Mouse (Mus musculus) cortical plate, adult 2 months (tissue): ENCODE measurements around the gene Mup15. TPM values are rescaled to one million over a fixed set of nuclear protein-coding genes. Genes with fewer than 3 reads are reported as not detected.
"Not testable (repeated sequence)": the region's sequence is repeated elsewhere in the genome, so short reads cannot be mapped to it uniquely, and the experiment has no call there.

Experiments
- H3K27ac ChIP-seq: fragments of 200-500 bp; 2 replicates; pipeline ENCODE4 v1.5.1; 2012; ENCODE audit warnings: low read length, control low read depth, inconsistent platforms; ENCODE audit not compliant: insufficient read depth
- H3K4me1 ChIP-seq: fragments of 200-500 bp; 2 replicates; pipeline ENCODE4 v1.6.1; 2011; ENCODE audit warnings: low read length; ENCODE audit not compliant: control insufficient read depth, insufficient read depth
- H3K4me3 ChIP-seq: fragments of 200-500 bp; 2 replicates; pipeline ENCODE4 v1.5.1; 2011; ENCODE audit warnings: mild to moderate bottlenecking, low read length, control low read depth; ENCODE audit not compliant: insufficient read depth
- polyA plus RNA-seq: library from polyadenylated mRNA; depleted of rRNA; stranded (reverse); fragments of >200 nt; gene quantifications from 2 replicates; pipeline ENCODE4 v1.2.3, GENCODE M21; 2012; rRNA removed

Gene Mup15
- polyA plus RNA-seq, result not detected in 2 replicates

- not testable (repeated sequence) for H3K4me1 ChIP-seq, H3K4me3 ChIP-seq, H3K27ac ChIP-seq
Observed at GRCm38 (mm10) chr4:61439643-61440042, at the start of gene Mup15. Gene Mup15, minus strand, starts transcription at chr4:61439743.

Other genes with a start within 250 kb of the Mup15 start
- not detected in 2 replicates for gene Mup13, start 211.5 kb downstream of the Mup15 start, polyA plus RNA-seq
- gene Mup14, start 135.7 kb downstream of the Mup15 start, polyA plus RNA-seq, result not detected in 2 replicates
- not detected in 2 replicates for gene Mup16, start 79.8 kb upstream of the Mup15 start, polyA plus RNA-seq
- not detected in 2 replicates for gene Mup17, start 156.1 kb upstream of the Mup15 start, polyA plus RNA-seq
- not detected in 2 replicates for gene Mup18, start 234.4 kb upstream of the Mup15 start, polyA plus RNA-seq